Mouse (Mus musculus): ENCODE results near the gene Gm42517. TPM values are rescaled to one million over a fixed set of nuclear protein-coding genes. Genes with fewer than 3 reads are reported as not detected.

Gene Gm42517
- polyA plus RNA-seq, 1 experiment from 2014 or later = not detected

GRCm38 (mm10) chr5:108343680-108344170 is 24.0 kb downstream of the Gm42517 start:
- Histone ChIP-seq H3K9me3 (replicated peaks) (no peaks in the 10 kb centered on the region), H3K27ac (no peak overlapping the region), H3K36me3 (peaks cover 53% of the 10 kb centered on the region), H3K4me3 (no peak overlapping the region), H3K27me3 (ENCODE audit: low read depth, poor library complexity, severe bottlenecking) (no peaks in the 10 kb centered on the region), H3K4me1 (no peaks in the 10 kb centered on the region)
- 93% methylated on average over 4 of the region's 4 CpGs for WGBS
- no peak for DNase-seq (ENCODE audit: low spot score)

DNA sequence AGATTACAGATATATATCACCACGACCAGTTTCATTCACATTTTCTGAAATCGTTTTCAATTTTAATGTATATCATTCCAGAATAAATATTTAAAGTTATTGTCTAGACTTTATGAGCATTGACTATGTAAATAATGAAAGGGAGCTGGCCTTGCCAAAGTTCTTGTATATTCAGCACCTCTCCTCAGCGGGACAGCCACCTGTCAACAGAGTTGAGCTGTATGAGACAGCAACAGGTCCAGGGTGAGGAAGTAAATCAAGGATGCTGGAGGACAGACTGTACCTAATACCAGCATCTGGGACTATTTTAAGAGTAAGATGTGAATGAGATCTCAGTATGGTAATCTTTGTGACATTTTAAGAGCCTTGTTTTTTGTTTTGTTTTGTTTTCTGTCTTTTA is 29.7 kb downstream of the Gm42517 start:
- H3K9me3 ChIP-seq (replicated peaks) = no peaks in the 10 kb centered on the region
- 86% methylated on average over 3 of the region's 3 CpGs for WGBS
- DNase-seq (ENCODE audit: low spot score) = no peak
- no peak overlapping the region for H3K27ac ChIP-seq
- peaks cover 40% of the 10 kb centered on the region for H3K36me3 ChIP-seq
- no peaks in the 10 kb centered on the region for H3K4me1 ChIP-seq
- H3K4me3 ChIP-seq = no peak overlapping the region
- H3K27me3 ChIP-seq (ENCODE audit: low read depth, poor library complexity, severe bottlenecking) = no peaks in the 10 kb centered on the region

DNA sequence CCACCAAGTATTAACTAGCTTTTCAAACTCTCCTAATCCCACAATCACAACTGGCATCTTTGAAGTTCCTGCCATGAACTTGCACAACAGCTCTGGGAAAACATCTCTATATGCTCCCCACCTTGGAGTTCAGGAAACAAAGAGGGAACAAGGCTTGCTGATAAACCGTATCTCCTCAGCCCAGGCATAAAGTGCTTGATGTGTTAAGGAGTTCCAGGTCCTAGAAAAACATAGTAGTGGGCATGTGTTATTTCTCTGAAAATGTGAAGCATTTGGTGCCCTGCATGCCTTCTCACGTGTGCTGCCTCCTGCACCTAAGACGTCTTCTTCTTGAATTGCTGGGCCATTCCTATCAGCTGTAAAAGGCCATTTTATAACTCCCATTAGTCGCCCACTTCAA is 30.3 kb downstream of the Gm42517 start:
- WGBS = 57% methylated on average over 4 of the region's 4 CpGs
- no peaks in the 10 kb centered on the region for H3K27me3 ChIP-seq (ENCODE audit: low read depth, poor library complexity, severe bottlenecking)
- DNase-seq (ENCODE audit: low spot score) = no peak
- no peak overlapping the region for H3K27ac ChIP-seq
- H3K9me3 ChIP-seq (replicated peaks) = no peaks in the 10 kb centered on the region
- no peak overlapping the region for H3K4me3 ChIP-seq
- H3K36me3 ChIP-seq = peaks cover 46% of the 10 kb centered on the region
- H3K4me1 ChIP-seq = no peaks in the 10 kb centered on the region

DNA sequence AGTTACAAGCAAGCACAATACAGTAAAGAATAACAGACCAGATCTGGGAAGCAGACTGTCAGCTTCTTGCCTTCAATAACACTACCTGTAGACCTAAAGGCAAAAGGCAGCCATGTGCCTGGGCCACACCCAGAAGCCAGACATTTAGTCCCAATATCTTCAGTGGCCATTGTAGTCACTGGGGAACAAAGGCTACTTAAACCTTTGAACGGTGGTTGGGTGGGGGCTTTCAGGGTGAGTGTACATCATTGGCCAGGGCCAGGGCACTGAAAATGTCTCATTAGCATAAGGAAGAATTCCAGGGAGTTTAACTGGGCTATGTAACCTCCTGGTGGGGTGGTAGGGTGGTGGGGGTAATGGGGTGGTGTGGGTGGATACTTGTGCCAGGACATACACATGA is 36.7 kb downstream of the Gm42517 start:
- no peak overlapping the region for H3K27ac ChIP-seq
- H3K4me1 ChIP-seq = no peaks in the 10 kb centered on the region
- H3K4me3 ChIP-seq = no peak overlapping the region
- H3K9me3 ChIP-seq (replicated peaks) = no peaks in the 10 kb centered on the region
- no peak for DNase-seq (ENCODE audit: low spot score)
- H3K36me3 ChIP-seq = peaks cover 62% of the 10 kb centered on the region
- H3K27me3 ChIP-seq (ENCODE audit: low read depth, poor library complexity, severe bottlenecking) = no peaks in the 10 kb centered on the region
- 94% methylated on average over 1 of the region's 1 CpGs for WGBS

Other genes with a start within 250 kb of the Gm42517 start
- 24.3 and 28.3 TPM in 2 replicates for gene Tmed5, start 235.3 kb downstream of the Gm42517 start, polyA plus RNA-seq (2016; fragmentation: Nextera tagmentation; extraction: Ambion mirVana)
- gene Ccdc18, start 235.0 kb downstream of the Gm42517 start, polyA plus RNA-seq (2016; fragmentation: Nextera tagmentation; extraction: Ambion mirVana) = 9.5 and 13.2 TPM in 2 replicates
- gene Dr1, start 99.0 kb downstream of the Gm42517 start, polyA plus RNA-seq (2016; fragmentation: Nextera tagmentation; extraction: Ambion mirVana) = 43.4 and 46.4 TPM in 2 replicates
- gene Pigg, start 55.3 kb downstream of the Gm42517 start, polyA plus RNA-seq (2016; fragmentation: Nextera tagmentation; extraction: Ambion mirVana) = 6.1 TPM in 2 replicates
- 0.11 and 0.34 TPM in 2 replicates for gene Pde6b, start 20.5 kb upstream of the Gm42517 start, polyA plus RNA-seq (2016; fragmentation: Nextera tagmentation; extraction: Ambion mirVana)
- gene Atp5k, start 66.5 kb upstream of the Gm42517 start, polyA plus RNA-seq (2016; fragmentation: Nextera tagmentation; extraction: Ambion mirVana) = 385 and 399 TPM in 2 replicates
- gene Mfsd7a, start 81.0 kb upstream of the Gm42517 start, polyA plus RNA-seq (2016; fragmentation: Nextera tagmentation; extraction: Ambion mirVana) = 0.09 and 0.20 TPM in 2 replicates
- gene Pcgf3, start 93.3 kb upstream of the Gm42517 start, polyA plus RNA-seq (2016; fragmentation: Nextera tagmentation; extraction: Ambion mirVana) = 24.1 and 27.1 TPM in 2 replicates
- 0.14 and 0.30 TPM in 2 replicates for gene Cplx1, start 182.1 kb upstream of the Gm42517 start, polyA plus RNA-seq (2016; fragmentation: Nextera tagmentation; extraction: Ambion mirVana)

Data from limb, embryonic 10.5 days (tissue).